In the genomic region with DNA sequence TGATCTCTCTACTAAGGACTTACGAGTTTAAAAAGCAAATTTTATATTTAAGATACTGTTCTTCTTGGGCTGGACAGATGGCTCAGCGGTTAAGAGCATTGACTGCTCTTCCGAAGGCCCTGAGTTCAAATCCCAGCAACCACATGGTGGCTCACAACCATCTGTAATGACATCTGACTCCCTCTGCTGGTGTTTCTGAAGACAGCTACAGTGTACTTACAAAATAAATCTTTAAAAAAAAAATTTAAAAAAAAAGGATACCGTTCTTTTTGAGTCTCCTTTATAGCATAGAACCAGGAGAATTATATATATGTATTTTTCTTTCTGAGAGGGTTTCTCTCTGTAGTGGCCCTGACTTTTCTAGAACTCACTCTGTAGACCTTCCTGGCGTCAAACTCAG, we compare ENCODE assay signal across 1 mouse cellular context.
TF ChIP-seq lines count a peak whose summit lies in the region.

No protein-coding gene starts in this region.

TF ChIP-seq in CH12.LX, 34 proteins besides CTCF, POLR2A, EP300 and RAD21:
- TF ChIP-seq MAFK (IDR thresholded peaks at IDR 0.05; ENCODE audit: insufficient replicate concordance, low read length) (no peak), SIN3A (IDR thresholded peaks at IDR 0.05; ENCODE audit: low read length) (no peak), ZC3H11A (IDR thresholded peaks at IDR 0.05; ENCODE audit: low read depth, low read length) (no peak), TBP (conservative IDR thresholded peaks at IDR 0.05; ENCODE audit: low read depth, low read length) (no peak), ZMIZ1 (IDR thresholded peaks at IDR 0.05; ENCODE audit: low read depth, low read length) (no peak), JUN (IDR thresholded peaks at IDR 0.05; ENCODE audit: insufficient read depth, low read depth, low read length) (no peak), ZNF384 (IDR thresholded peaks at IDR 0.05; ENCODE audit: low read depth, low read length) (peak; percentile 60; the same call in 1 of the 2 replicates), SMC3 (IDR thresholded peaks at IDR 0.05; ENCODE audit: low read depth, low read length) (peak; percentile 18; the same call in 1 of the 2 replicates), E2F4 (IDR thresholded peaks at IDR 0.05; ENCODE audit: insufficient replicate concordance, low read depth, low read length) (no peak), UBTF (IDR thresholded peaks at IDR 0.05; ENCODE audit: low read depth, low read length) (no peak), MYC (IDR thresholded peaks at IDR 0.05; ENCODE audit: low read depth, low read length) (0 out of 2 replicates have a peak, but pooled peaks have one; percentile 24), USF2 (conservative IDR thresholded peaks at IDR 0.05; ENCODE audit: low read depth, low read length) (no peak), TCF12 (IDR thresholded peaks at IDR 0.05; ENCODE audit: low read depth, low read length) (no peak), RCOR1 (conservative IDR thresholded peaks at IDR 0.05; ENCODE audit: low read depth, low read length) (no peak), MAZ (IDR thresholded peaks at IDR 0.05; ENCODE audit: low read depth, low read length) (no peak), PAX5 (IDR thresholded peaks at IDR 0.05; ENCODE audit: low read length) (no peak), ZKSCAN1 (IDR thresholded peaks at IDR 0.05; ENCODE audit: borderline replicate concordance, low read depth, low read length) (no peak), MEF2A (IDR thresholded peaks at IDR 0.05; ENCODE audit: borderline replicate concordance, low read depth, low read length) (no peak)
